Mouse (Mus musculus): ENCODE results near the gene Elovl7.

Elovl7 gene

GRCm38 (mm10) chr13:108241715-108242114 lies 27.5 kb downstream of the Elovl7 start:
- no peak for DNase-seq (ENCODE audit: low spot score)

GRCm38 (mm10) chr13:108245086-108245697 lies 31.0 kb downstream of the Elovl7 start:
- no peak for DNase-seq (ENCODE audit: low spot score)

- DNase-seq (ENCODE audit: low spot score) = no peak
Observed at GRCm38 (mm10) chr13:108251106-108251505, 36.9 kb downstream of the Elovl7 start.

GRCm38 (mm10) chr13:108253977-108254376 lies 39.8 kb downstream of the Elovl7 start:
- DNase-seq (ENCODE audit: low spot score) = no peak

- DNase-seq (ENCODE audit: low spot score) = no peak
Observed at GRCm38 (mm10) chr13:108263042-108263441, 48.8 kb downstream of the Elovl7 start.

- DNase-seq (ENCODE audit: low spot score) = no peak
Observed at GRCm38 (mm10) chr13:108265394-108265793, 51.2 kb downstream of the Elovl7 start.

GRCm38 (mm10) chr13:108267841-108268634 lies 53.8 kb downstream of the Elovl7 start:
- no peak for DNase-seq (ENCODE audit: low spot score)

GRCm38 (mm10) chr13:108271458-108272148 lies 57.4 kb downstream of the Elovl7 start:
- no peak for DNase-seq (ENCODE audit: low spot score)

GRCm38 (mm10) chr13:108272332-108272731 lies 58.1 kb downstream of the Elovl7 start:
- no peak for DNase-seq (ENCODE audit: low spot score)

- DNase-seq (ENCODE audit: low spot score) = no peak
Observed at GRCm38 (mm10) chr13:108273034-108273433, 58.8 kb downstream of the Elovl7 start.

- no peak for DNase-seq (ENCODE audit: low spot score)
Observed at GRCm38 (mm10) chr13:108273456-108273855, 59.3 kb downstream of the Elovl7 start.

- DNase-seq (ENCODE audit: low spot score) = no peak
Observed at GRCm38 (mm10) chr13:108276561-108276960, 62.4 kb downstream of the Elovl7 start.

GRCm38 (mm10) chr13:108277320-108277719 lies 63.1 kb downstream of the Elovl7 start:
- no peak for DNase-seq (ENCODE audit: low spot score)

GRCm38 (mm10) chr13:108278592-108278991 lies 64.4 kb downstream of the Elovl7 start:
- no peak for DNase-seq (ENCODE audit: low spot score)

- no peak for DNase-seq (ENCODE audit: low spot score)
Observed at GRCm38 (mm10) chr13:108284312-108284711, 70.1 kb downstream of the Elovl7 start.

GRCm38 (mm10) chr13:108287953-108288352 lies 73.7 kb downstream of the Elovl7 start:
- DNase-seq (ENCODE audit: low spot score) = no peak

GRCm38 (mm10) chr13:108289436-108289835 lies 75.2 kb downstream of the Elovl7 start:
- DNase-seq (ENCODE audit: low spot score) = no peak

- no peak for DNase-seq (ENCODE audit: low spot score)
Observed at GRCm38 (mm10) chr13:108290314-108290713, 76.1 kb downstream of the Elovl7 start.

- peak; percentile 24 for DNase-seq (ENCODE audit: low spot score)
Observed at GRCm38 (mm10) chr13:108297350-108298093, 83.3 kb downstream of the Elovl7 start.

- no peak for DNase-seq (ENCODE audit: low spot score)
Observed at GRCm38 (mm10) chr13:108298241-108298640, 84.0 kb downstream of the Elovl7 start.

- DNase-seq (ENCODE audit: low spot score) = peak; percentile 13
Observed at GRCm38 (mm10) chr13:108300346-108300950, 86.2 kb downstream of the Elovl7 start.

- DNase-seq (ENCODE audit: low spot score) = peak; percentile 63
Observed at GRCm38 (mm10) chr13:108301411-108301810, 87.2 kb downstream of the Elovl7 start.

Data from layer of hippocampus, adult 11-12 months (tissue).